Comparison of ENCODE assay signal across 7 mouse cellular contexts in genomic region chr14:56669046-56669620, GRCm38 (mm10). TPM values are rescaled to one million over a fixed set of nuclear protein-coding genes. Genes with fewer than 3 reads are reported as not detected.
DNase-seq lines count a peak whose midpoint lies in the region; ATAC-seq and TF ChIP-seq lines count a peak whose summit lies in the region.

No protein-coding gene starts in this region.

- no peak for ATAC-seq in neural tube, embryonic 11.5 days (ENCODE audit: insufficient read depth, low FRiP score, low TSS enrichment)
- no peak for ATAC-seq in embryonic facial prominence, embryonic 11.5 days (replicated peaks; ENCODE audit: insufficient number of reproducible peaks, low FRiP score, low TSS enrichment, low read depth)
- ATAC-seq in intestine, postnatal 0 days = no peak

- peaks cover 3% of the 10 kb centered on the region; the same call in 1 of the 2 replicates for H3K36me3 ChIP-seq in neural tube, embryonic 11.5 days (ENCODE audit: control insufficient read depth, insufficient read depth, low read length)
- no peaks in the 10 kb centered on the region for H3K36me3 ChIP-seq in embryonic facial prominence, embryonic 11.5 days (replicated peaks; ENCODE audit: control insufficient read depth, insufficient read depth, low read depth, low read length)
- H3K36me3 ChIP-seq in intestine, postnatal 0 days (ENCODE audit: control insufficient read depth, insufficient read depth) = peaks cover 7% of the 10 kb centered on the region; the same call in 1 of the 2 replicates

- H3K9ac ChIP-seq in neural tube, embryonic 11.5 days (ENCODE audit: low read length) = peak overlapping the region; percentile 90
- peak overlapping the region; percentile 84 for H3K9ac ChIP-seq in embryonic facial prominence, embryonic 11.5 days (replicated peaks; ENCODE audit: low read length)
- peak overlapping the region; percentile 57 for H3K9ac ChIP-seq in intestine, postnatal 0 days (ENCODE audit: low read depth, low read length)

- no peak for TF ChIP-seq CTCF in intestine, postnatal 0 days (IDR thresholded peaks at IDR 0.05; ENCODE audit: low read depth)

- no peaks in the 10 kb centered on the region for H3K9me3 ChIP-seq in neural tube, embryonic 11.5 days (ENCODE audit: control insufficient read depth, low read length)
- no peaks in the 10 kb centered on the region for H3K9me3 ChIP-seq in embryonic facial prominence, embryonic 11.5 days (replicated peaks; ENCODE audit: control insufficient read depth, low read length)
- H3K9me3 ChIP-seq in intestine, postnatal 0 days (ENCODE audit: control insufficient read depth) = no peaks in the 10 kb centered on the region

- 11% methylated on average over 13 of the region's 13 CpGs for WGBS in neural tube, embryonic 11.5 days
- WGBS in embryonic facial prominence, embryonic 11.5 days = 13% methylated on average over 13 of the region's 13 CpGs
- WGBS in intestine, postnatal 0 days = under 1% methylated on average over 13 of the region's 13 CpGs

- peak overlapping the region; percentile 51 for H3K4me2 ChIP-seq in neural tube, embryonic 11.5 days (ENCODE audit: low read depth)
- H3K4me2 ChIP-seq in embryonic facial prominence, embryonic 11.5 days (ENCODE audit: low read depth, low read length) = peak overlapping the region; percentile 63
- H3K4me2 ChIP-seq in intestine, postnatal 0 days (replicated peaks; ENCODE audit: low read depth) = peak overlapping the region; percentile 89

- H3K27me3 ChIP-seq in neural tube, embryonic 11.5 days (ENCODE audit: control insufficient read depth, insufficient read depth, low read length) = no peaks in the 10 kb centered on the region
- H3K27me3 ChIP-seq in embryonic facial prominence, embryonic 11.5 days (ENCODE audit: control insufficient read depth, insufficient read depth, low read length) = no peaks in the 10 kb centered on the region
- no peaks in the 10 kb centered on the region for H3K27me3 ChIP-seq in intestine, postnatal 0 days (replicated peaks; ENCODE audit: control insufficient read depth, insufficient read depth, low read length)

- peak overlapping the region; percentile 94 for H3K4me3 ChIP-seq in neural tube, embryonic 11.5 days (ENCODE audit: low read depth, low read length)
- H3K4me3 ChIP-seq in embryonic facial prominence, embryonic 11.5 days (ENCODE audit: low read depth, low read length) = peak overlapping the region; percentile 89
- peak overlapping the region; percentile 74 for H3K4me3 ChIP-seq in intestine, postnatal 0 days (ENCODE audit: low read depth, low read length)

- no peak overlapping the region for H3K27ac ChIP-seq in neural tube, embryonic 11.5 days (ENCODE audit: low read depth, low read length)
- no peak overlapping the region for H3K27ac ChIP-seq in embryonic facial prominence, embryonic 11.5 days (replicated peaks; ENCODE audit: low read depth, low read length)
- H3K27ac ChIP-seq in intestine, postnatal 0 days (ENCODE audit: low read depth, low read length) = no peak overlapping the region

- peaks cover 12% of the 10 kb centered on the region for H3K4me1 ChIP-seq in neural tube, embryonic 11.5 days (ENCODE audit: control insufficient read depth, insufficient read depth, low read length)
- no peaks in the 10 kb centered on the region for H3K4me1 ChIP-seq in embryonic facial prominence, embryonic 11.5 days (ENCODE audit: control insufficient read depth, insufficient read depth, low read length)
- H3K4me1 ChIP-seq in intestine, postnatal 0 days (replicated peaks; ENCODE audit: control insufficient read depth, insufficient read depth, low read length) = no peaks in the 10 kb centered on the region; the same call in 1 of the 2 replicates

- DNase-seq in neural tube, embryonic 11.5 days (ENCODE audit: low spot score) = no peak
- DNase-seq in neural tube, embryonic 10.5 days (ENCODE audit: extremely low spot score, low spot score) = no peak
- DNase-seq in embryonic facial prominence, embryonic 11.5 days (ENCODE audit: low spot score) = peak; percentile 26
- DNase-seq in retina, postnatal 1 day = peak; percentile 3
- no peak for DNase-seq in adrenal gland, postnatal 25 days
- no peak for DNase-seq in left cerebral cortex, adult 11 months (ENCODE audit: low spot score)

RNA-seq across cellular contexts. Expression of gene Mphosph8, which starts 1.1 kb away (rescaled TPM):
- 38.7 and 45.5 TPM in 2 replicates for polyA plus RNA-seq in neural tube, embryonic 11.5 days (2014; fragmentation: Nextera tagmentation; extraction: Ambion mirVana)
- 31.9 and 34.8 TPM in 2 replicates for polyA plus RNA-seq in embryonic facial prominence, embryonic 11.5 days (2014; fragmentation: Nextera tagmentation; extraction: Ambion mirVana)
- 18.9 and 23.5 TPM in 2 replicates for polyA plus RNA-seq in intestine, postnatal 0 days (2015; fragmentation: Nextera tagmentation; extraction: Ambion mirVana)
- 30.0 and 37.5 TPM in 2 replicates for total RNA-seq in adrenal gland, postnatal 25 days (2021)

Comparison
In these comparisons a context has a peak if more than half of its experiments do, and no peak if none do; other contexts are left out.
1. DNase-seq: peak in embryonic facial prominence, embryonic 11.5 days (single experiment) and retina, postnatal 1 day (single experiment); none in neural tube, embryonic 11.5 days (single experiment), neural tube, embryonic 10.5 days (single experiment), adrenal gland, postnatal 25 days (single experiment) and left cerebral cortex, adult 11 months (single experiment).
2. Peak in every context shown above with its lines, with median percentiles within 50 percentile points of each other: H3K4me2 ChIP-seq, H3K4me3 ChIP-seq and H3K9ac ChIP-seq.